Mouse (Mus musculus): ENCODE data around the gene F3.

Gene F3

GRCm38 (mm10) chr3:121722971-121723844 is at the start of gene F3:
F3 (plus strand) TSS chr3:121723537.
- peak; percentile 73 for DNase-seq

DNA sequence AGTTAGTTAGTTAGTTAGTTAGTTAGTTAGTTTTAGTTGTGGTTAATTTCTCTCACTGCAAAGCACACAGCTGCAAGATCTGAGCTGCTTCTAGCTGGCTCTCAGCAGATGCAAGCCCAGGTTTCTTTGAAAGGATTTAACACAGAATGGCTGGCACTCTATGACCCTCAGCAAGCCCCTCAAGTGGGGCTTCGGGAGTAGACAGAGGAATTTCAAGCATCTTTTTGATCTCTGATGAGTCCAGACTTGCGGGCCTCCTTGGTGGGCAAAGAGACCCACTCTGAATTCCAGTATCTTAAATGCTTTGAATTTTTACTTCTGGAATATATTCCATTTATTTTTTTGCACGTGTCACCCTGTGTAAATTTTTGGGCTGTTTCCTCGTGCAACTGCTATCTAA is 44.4 kb upstream of the F3 start:
- no peak for DNase-seq

DNA sequence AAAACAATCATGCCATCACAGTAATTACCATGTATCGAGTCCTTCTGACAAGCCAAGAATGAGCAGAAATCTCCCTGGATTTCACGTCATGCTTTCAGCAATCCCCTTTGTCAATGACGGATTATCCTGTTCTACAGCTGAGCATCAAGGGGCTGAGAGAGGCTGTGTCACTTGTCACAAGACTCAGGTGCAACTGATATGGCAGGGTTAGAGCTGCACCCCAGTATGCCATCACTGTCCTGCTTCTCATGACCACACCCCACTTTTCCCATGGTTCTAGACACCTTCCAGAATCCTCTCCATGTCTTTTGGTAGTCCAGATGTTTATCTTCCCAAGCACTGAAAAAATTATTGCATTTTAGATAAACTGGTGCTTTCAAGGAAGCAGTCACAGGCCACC is 43.9 kb upstream of the F3 start:
- no peak for DNase-seq

- DNase-seq, result no peak
Observed at GRCm38 (mm10) chr3:121680187-121680586, 43.1 kb upstream of the F3 start.

- DNase-seq, result no peak
Observed at GRCm38 (mm10) chr3:121682439-121683411, 40.6 kb upstream of the F3 start.

DNA sequence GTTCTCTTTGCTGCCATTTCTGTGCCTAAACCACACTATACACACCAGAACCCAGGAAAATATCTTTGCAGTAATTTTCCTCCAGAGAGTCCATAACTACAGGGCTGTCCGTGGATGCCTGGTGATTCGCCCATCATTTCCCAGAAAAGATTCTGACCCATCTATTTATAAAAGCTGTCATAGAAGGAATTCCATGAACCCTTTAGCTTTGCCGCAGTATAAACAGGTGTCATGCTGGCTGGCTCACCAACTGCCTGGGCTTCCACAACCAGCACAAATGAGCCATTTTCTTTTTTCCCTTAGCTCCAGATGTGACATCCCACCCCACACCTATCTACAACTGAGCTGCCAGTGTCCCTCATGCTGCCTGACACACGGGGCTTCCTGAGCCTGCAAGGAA is 38.8 kb upstream of the F3 start:
- DNase-seq, result no peak

DNA sequence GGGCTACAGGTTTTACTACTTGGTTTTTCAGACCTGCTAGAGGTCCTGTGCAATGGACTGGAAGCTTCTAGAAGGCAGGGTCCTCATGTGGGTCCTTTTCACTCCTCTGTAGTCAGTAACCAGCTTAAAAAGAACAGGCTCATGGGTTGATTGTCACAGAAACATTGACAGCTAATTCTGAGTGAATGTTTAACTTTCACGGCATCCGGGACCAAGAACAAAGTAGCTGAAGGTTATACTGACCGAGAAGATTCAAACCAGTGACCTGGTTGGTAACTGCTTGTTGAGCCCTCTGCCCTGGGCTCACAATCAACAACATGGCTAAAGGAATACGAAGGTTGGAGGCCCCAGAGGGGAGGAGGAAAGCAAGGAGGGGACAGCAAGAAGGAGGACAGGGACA is 38.4 kb upstream of the F3 start:
- no peak for DNase-seq

DNA sequence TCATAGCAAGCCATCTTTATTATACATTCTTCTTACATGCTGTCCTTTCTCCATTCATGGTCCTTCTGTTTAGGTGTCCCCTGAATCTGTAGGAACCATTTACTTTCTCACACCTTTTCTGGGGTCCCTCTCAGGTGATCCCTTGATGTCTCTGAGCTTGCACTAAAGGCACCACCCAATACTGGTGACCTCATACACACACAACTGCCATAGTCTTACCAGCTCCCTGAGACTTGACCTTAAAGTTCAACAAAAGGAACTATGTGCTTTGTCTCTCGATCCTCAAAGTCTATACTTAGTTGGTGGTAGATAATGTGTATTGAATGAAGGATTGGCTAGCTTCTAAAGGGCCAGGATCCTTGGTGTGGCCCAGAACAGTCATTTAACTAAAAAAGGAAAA is 37.4 kb upstream of the F3 start:
- no peak for DNase-seq

DNA sequence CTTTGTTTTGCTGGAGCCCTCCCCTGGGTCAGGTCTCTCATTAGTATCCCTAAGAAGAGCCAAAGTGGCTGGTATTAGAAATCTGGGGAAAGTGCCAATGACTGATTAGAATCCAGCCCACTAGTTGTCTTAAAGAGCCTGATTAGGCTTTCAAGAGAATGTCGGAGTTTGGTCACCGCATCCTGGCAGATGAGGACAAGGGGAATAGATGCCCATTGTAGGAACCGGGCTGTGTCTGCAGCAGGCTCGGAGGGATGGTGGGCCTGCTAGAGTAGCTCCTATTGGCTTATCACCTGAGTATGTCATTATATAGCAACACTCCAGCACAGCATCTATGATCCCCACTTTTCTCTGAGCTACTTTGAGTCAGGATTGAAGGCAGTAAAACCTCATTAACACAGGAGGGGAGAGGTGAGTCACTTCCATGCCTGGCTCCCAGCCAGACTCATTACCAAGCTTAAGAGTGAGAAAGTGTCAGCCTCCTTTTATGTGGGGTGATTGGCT is 36.9 kb upstream of the F3 start:
- no peak for DNase-seq

- no peak for DNase-seq
Observed at GRCm38 (mm10) chr3:121687741-121688140, 35.6 kb upstream of the F3 start.

GRCm38 (mm10) chr3:121689029-121689428 is 34.3 kb upstream of the F3 start:
- no peak for DNase-seq

DNA sequence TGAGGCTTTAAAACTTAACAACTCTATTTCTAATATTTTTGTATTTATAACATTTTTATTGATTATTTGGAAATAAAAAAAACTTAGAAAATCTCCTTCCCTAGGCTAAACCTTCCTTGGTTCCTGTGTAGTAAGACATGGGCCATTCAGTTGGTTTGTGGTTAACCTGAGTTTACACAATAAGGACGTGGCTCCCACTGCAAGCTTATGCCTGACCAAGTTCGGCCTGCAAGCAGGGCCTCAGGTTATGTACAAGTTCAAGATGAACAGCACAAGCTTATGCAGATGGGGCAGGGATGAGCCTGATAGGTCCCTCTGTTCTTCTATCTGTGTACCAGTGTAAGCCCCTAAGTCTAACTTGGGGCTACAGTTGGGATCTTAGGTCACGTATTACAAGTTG is 33.6 kb upstream of the F3 start:
- no peak for DNase-seq

DNA sequence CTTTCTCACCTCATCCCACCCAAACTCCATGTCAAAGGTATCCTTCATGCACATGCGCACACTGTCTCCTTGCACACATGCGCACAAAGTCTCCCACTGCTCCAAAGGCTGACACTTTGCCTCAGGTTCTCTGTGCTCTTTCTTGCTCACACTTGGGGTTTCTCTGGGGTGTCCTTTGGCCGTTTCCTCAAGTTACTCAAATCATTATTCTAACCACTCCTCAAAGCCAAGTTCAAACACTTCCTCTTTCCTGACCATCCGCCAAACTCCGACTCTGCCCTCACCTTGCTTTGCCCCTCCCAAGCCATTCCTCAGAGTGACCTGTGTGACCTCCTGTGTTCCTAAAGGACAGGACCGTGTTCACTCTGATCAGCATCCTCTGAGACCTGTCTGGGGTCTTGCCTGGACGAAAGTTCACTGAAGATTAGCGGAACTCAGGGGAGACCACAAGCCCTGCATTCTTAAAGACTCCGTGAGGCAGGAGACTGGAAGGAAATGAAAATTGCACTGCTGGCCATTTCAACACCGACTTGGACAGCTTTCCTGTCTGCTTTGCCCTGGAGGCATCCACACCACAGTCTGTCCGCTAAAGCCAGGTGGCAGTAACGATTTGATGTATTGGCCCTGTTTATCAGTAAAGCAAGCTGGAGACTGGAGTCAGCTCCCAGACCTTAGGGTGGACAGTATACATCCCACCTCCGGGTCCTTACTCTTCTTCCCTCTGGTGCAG is 30.2 kb upstream of the F3 start:
- DNase-seq, result no peak

DNA sequence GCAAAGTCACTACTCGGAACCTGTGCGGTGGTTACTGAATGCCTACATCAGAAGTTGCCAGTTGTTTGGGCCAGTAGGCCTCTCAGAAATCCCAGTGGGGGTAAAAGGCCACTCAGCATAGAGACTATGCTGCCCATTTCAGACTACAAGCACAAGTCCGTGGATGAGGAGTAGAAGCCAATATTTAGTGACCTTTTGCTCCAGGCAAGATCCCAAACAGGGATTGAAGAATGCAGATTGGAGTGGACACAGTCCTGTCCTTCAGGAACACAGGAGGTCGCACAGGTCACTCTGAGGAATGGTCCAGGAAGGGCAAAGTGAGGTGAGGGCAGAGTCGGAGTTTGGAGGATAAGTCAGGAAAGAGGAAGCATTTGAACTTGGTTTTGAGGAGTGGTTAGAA is 29.6 kb upstream of the F3 start:
- no peak for DNase-seq

DNA sequence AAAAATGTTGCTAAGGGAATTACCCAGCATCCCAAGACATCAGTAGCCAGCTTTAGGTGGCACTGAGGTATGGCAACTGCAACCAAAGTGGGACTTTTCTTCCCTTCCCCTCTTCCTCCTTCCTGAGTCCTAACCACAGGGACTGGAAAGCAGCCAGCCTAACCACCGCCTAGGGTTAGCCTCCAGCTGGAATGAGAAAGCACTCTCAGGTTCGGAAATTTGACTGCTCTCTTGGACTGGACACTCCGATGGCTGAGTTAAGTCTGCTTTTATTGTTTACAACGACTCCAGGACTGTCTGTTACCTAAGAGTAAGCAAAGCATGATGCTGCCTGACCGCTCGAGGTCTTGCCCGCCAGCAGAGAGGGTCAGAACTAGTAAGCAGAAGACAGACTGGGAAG is 26.2 kb upstream of the F3 start:
- no peak for DNase-seq

GRCm38 (mm10) chr3:121699401-121699800 is 23.9 kb upstream of the F3 start:
- no peak for DNase-seq

DNA sequence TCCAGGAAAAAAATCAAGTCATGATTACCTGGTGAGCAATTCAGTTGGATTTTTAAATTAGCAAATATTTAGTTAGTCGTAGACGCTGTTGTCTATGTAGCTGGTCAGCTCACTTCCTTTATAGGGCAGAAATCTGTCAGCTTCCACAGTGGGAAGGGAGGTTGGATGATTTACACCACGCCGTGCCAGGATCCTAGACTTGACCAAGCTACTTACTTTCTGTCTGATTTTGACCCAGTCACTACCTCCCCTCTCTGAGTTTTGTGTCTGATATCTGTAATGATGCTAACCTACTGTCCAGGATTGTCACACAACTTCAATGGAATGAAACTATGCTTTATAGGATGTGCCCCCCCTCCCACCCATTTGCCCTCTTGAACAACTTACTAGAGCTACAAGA is 23.5 kb upstream of the F3 start:
- DNase-seq, result no peak

GRCm38 (mm10) chr3:121700364-121700952 is 22.9 kb upstream of the F3 start:
- DNase-seq, result peak; percentile 41

DNA sequence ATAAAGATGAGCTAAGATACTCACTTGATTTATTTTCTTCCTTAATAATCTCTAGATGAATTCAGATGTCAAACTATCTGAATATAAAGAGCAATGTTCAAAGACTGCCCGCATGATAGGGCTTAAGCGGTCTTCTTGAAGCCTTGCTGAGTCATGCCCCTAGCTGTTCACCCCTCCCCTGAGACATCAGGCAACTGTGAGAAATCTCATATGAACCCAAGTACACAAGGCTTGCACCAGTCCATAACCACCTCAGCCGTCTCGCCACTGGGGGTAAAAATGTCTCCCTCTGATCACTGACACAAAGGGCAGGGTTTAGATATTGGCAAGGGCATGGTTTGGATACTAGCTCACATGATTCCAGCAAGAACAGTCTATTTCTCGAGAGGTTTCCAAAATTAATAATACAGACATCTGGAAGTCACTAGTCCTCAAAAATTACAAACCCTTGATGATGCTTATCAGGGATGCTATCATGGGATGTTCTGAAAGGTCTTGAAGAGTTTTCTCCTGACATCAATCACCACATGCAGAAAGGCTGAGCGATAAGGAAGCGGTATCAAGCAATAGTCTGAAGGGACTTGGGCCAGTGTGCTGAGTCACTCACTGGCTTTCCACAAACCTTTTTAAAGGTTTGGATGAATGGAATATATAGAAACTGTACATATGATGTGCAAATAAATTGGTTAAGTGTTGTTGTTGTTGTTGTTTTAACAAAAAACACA is 20.0 kb upstream of the F3 start:
- DNase-seq, result no peak

- no peak for DNase-seq
Observed at GRCm38 (mm10) chr3:121703880-121704243, 19.5 kb upstream of the F3 start.

GRCm38 (mm10) chr3:121706087-121706486 is 17.2 kb upstream of the F3 start:
- DNase-seq, result no peak

GRCm38 (mm10) chr3:121707106-121707505 is 16.2 kb upstream of the F3 start:
- DNase-seq, result no peak

Data from right cerebral cortex, postnatal 25 days (tissue).